Mouse (Mus musculus) heart, adult 2 months (tissue): ENCODE data around the gene Hk2.

Experiments used
- CTCF ChIP-seq: fragments of 200-600 bp; IDR thresholded peaks from 2 replicates; pipeline ENCODE4 v1.8.1; 2022; ENCODE audit warnings: antibody characterized with exemption, mild to moderate bottlenecking, moderate library complexity
- EP300 ChIP-seq: fragments of 200-500 bp; IDR thresholded peaks from 2 replicates; pipeline ENCODE4 v1.6.1; 2011; ENCODE audit warnings: low read depth, low read length, control low read depth; ENCODE audit not compliant: insufficient read depth
- POLR2A ChIP-seq: fragments of 200-500 bp; IDR thresholded peaks from 2 replicates; pipeline ENCODE4 v1.6.1; 2011; ENCODE audit warnings: mild to moderate bottlenecking, low read depth, low read length, control low read depth; ENCODE audit not compliant: insufficient read depth

GRCm38 (mm10) chr6:82727206-82727605 lies 47.0 kb downstream of the Hk2 start:
- no peak for TF ChIP-seq POLR2A
- TF ChIP-seq EP300: no peak
- TF ChIP-seq CTCF: no peak
